Mouse (Mus musculus): ENCODE measurements around the gene Ccdc9.
"Not testable (repeated sequence)": the region's sequence is repeated elsewhere in the genome, so short reads cannot be mapped to it uniquely, and the experiment has no call there.

The Ccdc9 gene

DNA sequence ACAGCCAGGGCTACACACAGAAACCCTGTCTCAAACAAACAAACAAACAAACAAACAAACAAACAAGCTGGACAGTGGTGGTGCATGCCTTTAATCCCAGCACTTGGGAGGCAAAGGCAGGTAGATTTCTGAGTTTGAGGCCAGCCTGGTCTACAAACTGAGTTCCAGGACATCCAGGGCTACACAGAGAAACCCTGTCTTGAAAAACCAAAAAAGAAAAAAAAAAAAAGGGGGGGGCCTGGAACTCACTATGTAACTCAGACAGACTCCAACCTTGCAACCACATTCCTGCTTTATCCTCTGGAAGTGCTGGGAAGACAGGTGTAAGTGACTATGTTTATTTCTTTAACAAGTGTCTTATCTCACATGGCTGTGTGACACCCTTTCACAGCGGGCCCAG, 21.5 kb upstream of the Ccdc9 start, which contains the start of gene Bbc3:
Bbc3 (plus strand) TSS at position 301 of the 400 bp plus-strand sequence.
- not testable (repeated sequence) for DNase-seq (ENCODE audit: low read depth)

DNA sequence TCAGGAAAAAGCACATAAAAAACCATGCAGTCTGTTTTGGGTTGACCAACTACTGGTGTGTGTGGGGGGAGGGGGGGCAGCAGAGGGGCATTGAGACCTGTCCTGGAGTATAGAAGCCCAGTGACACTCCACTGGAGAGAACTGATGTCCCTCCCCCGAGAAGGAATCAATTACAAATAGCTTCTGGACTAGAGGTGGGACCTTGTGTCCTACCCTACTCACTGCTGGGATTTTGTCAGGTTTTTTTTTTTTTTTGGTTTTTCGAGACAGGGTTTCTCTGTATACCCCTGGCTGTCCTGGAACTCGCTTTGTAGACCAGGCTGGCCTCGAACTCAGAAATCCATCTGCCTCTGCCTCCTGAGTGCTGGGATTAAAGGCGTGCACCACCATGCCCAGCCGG, 20.5 kb upstream of the Ccdc9 start:
- not testable (repeated sequence) for DNase-seq (ENCODE audit: low read depth)

DNA sequence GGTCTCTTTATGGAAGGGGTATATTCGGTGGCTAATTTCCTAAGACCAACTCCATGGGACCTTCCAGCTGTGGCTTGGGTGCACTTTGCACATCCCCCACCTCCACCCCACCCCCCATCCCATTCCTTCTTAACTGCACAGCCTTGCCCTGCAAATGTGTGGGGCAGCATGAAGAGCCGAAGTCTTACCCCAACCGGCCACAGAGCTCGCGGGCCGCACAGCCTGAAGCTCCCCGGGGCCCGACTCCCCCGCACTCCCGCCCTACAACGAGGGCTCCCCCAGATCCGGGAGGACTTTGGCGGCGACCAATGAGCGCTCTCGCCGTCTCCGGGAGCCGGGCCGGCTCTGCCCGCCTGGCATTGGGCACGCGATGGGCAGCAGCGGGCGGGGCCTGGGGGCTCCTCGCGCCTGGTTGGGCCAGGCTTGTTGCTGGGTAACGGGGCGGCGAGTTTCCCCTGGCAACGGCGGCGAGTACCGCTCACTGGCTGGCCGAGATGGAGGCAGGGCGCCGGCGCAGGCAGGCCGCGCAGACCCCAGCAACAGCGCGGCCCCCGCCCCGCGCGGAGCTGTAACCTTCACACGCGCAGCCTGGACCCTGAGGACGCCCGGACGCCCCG, 12.9 kb upstream of the Ccdc9 start:
- peak; percentile 70 for DNase-seq (ENCODE audit: low read depth)

DNA sequence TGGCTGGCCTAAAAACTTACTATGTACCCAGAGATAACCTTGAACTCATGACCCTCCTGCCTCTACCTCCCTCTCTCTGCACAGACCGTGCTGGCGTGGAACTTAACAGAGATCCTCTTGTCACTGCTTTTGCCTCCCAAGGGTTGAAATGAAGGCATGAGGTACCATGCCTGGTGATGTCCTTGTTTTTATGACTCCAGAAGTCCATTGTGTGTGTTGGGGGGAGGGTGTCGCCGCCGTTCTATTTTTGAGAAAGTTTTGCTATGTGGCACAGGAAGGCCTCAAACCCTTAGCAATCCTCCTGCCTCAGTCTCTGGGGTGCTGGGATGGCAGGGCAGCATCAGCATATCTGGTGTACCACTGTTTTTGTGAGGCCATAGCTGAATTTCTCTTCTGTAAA, 12.3 kb upstream of the Ccdc9 start:
- no peak for DNase-seq (ENCODE audit: low read depth)

DNA sequence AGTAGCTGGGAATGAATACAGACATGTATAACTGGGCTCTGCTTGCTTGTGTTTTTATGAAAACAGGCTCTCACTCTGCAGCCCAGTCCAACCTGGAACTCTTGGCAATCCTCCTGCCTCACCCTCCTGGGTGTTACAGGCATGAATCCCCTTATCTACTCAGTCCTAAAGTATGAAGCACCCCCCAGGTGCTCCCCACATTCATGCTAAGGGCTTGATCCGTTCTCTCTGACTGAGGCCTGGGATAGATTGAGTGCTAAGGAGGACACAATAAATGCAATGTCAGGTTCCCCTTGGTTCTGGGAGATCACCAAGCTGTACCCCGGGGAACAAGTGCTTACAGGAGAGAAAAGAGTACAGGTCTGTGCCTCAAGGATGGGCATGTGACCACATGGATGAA, 11.0 kb upstream of the Ccdc9 start:
- DNase-seq (ENCODE audit: low read depth), result no peak

DNA sequence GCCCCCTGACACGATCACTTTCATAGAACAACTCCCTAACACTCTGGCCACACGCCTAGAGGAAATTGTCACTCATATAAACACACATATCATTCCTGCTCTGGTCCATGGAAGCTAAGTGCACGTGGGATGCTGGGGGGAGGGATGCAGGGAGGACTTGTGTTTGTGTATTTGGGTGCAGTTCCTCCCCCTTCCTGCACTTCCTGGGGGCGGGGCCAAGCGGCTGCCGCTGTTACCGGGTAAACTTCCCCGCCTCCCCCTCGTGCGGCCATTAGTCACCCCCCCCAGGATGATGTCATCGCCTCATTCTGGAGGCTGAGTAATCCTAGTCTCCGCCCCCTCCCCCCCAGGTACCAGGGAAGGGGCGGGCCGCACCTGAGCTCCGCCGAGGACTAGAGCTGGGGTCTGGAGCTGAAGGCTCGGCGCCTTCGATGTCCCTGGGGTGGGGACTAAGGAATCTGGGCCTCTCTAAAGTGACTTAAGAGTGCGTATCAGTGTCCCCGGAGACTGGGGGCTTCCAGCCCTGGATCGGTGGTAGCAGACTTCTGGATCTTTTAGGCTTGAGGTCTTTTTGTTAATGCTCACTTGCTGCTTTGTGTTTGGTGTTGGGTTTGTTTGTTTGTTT, 10.3 kb upstream of the Ccdc9 start:
- DNase-seq (ENCODE audit: low read depth), result peak; percentile 94

DNA sequence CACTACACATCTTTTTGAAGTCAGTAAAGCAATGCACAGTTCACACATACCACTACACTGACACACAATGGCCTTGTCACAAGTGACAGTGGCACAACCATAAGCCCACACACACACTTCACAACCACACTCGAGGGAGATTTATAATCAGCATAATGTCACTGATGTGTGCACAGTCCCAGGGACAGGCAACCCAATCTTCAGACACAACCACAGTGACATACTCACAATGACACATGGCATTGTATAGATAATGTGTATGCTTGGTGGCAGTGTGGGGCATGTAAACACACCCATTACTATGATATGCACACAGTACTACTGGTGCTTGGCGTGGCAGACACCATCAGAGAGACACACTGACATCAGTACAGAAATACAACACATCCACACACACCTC, 9.6 kb upstream of the Ccdc9 start:
- peak; percentile 59 for DNase-seq (ENCODE audit: low read depth)

DNA sequence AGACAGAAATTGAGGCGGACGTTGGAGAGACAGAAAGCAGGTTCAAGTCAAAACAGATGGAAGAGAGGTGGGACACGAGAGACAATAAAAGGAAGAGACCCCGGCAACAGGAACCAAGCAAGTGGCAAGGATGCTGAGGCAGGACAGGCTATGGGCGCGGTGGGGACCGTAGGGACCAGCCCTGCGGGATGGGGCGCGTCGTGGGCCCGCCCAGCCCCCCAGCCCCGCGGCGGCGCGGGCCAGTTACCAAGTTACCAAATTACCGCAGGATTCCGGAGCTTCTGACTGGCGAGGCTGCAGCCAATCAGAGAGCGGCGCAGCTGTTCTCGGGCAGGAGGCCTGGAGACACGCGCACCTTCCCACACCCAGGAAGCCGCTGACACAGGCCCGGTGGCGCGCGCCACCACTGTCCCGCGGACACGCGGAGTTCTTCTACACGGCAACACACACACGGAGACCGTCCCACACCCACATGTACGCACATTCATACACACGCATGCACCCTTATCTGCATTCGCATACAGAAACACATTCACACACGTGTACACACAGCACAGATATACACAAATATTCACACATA, 8.8 kb upstream of the Ccdc9 start:
- DNase-seq (ENCODE audit: low read depth), result peak; percentile 90

DNA sequence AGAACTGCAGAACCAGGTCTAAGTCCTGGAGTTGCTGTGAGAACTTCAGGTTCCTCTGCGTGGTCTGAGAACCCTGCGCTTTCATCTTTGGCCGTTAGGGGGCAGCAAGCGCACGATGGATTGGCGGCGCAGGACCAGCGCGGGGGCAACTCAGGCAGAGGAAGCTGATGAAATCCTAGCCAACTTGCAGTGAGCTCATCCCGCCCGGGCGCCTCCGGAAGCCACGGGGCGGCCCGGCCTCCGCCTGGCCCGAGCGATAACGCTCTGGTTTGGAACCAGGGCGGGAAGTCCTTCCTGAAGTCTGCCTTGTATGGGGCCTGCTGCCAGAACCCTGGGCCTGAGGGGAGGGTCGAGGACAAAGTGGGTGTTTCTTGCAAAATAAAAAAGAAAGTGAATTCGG, 8.2 kb upstream of the Ccdc9 start:
- DNase-seq (ENCODE audit: low read depth), result peak; percentile 99

DNA sequence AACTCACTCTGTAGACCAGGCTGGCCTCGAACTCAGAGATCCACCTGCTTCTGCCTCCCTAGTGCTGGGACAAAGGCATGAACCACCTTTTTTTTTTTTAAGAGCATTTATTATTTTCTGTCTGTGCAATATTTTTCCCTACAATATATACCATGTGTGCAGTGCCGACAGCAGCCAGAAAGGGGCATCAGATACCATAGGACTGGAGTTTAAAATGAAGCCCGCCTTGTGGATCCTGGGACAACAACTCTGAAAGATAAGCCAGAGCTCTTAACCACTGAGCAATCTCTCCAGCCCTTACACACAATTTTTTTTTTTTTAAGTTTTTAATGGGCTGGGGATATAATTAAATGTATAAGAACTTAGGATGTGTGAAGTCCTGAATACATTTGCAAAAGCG, 7.8 kb upstream of the Ccdc9 start:
- peak; percentile 93 for DNase-seq (ENCODE audit: low read depth)

DNA sequence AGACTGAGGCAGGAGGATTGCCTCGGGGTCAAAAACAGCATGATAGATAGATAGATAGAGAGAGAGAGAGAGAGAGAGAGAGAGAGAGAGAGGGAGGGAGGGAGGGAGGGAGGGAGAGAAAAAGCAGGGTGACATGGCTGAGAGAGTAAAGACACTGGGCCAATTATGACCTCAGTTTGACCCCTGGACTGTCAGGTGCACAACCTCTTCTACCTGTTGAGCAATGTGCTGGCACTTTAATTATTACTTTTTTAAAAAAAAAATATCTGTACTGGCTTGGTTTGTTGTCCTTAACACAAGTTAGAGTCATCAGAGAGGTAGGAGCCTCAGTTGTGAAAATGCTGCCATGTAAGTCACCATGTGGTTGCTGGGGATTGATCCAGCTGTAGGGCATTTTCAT, 1.2 kb upstream of the Ccdc9 start:
- no peak for DNase-seq (ENCODE audit: low read depth)

DNA sequence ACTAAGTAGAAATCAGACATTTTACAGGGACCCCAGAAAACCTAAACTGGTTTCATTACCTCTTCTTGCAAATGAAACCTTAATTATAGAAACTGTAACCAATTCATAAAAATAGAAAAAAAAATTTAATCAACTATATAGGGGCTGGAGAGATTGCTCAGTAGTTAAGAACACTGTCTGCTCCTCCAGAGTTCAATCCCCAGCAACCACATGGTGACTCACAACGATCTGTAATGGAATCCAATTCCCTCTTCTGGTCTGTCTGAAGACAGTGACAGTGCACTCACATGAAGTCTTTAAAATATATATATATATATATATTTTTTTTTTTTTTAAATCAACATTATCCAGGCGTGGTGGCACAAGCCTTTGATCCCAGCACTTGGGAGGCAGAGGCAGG, 421 bp upstream of the Ccdc9 start:
- DNase-seq (ENCODE audit: low read depth), result peak; percentile 79

DNA sequence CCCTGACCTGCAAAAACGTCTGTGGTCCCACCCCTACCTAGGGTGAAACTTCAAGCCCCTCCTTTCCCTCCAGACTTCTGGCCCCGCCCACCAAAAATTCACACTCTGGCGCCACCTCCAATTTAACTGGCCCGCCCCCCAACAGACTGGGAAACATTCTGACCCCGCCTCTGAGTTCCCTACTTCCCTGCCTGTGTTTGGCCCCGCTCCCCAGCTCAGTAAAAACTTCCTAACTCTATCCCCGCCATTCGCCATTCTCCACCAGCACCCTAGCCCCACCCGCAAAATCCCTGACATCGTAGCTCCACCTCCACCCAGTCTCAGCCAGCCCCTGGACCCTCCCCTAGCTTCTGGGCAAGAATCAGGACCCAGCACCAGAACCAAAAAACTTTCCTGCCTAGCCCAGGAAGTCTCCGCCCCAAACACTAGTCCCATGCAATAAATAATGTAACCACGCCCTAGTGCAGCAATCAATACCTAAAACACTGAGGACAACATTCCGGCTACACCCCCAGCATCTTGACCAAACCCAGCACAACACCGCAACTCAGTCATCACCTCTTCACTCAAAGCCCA, 1.1 kb downstream of the Ccdc9 start:
- DNase-seq (ENCODE audit: low read depth), result peak; percentile 85

DNA sequence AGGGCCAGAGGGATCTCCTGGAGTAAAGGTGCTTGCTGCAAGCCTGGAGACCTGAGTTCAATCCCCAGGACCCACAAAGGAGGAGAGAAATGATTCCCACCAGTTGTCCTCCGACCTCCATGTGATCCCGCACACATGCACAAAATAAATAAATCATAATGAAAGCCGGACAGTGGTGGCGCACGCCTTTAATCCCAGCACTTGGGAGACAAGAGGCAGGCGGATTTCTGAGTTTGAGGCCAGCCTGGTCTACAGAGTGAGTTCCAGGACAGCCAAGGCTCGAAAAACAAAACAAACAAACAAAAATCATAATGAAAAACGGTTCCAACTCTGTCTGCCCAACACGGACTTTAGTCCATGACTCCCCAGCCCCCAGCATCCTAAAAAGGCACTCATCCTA, 1.7 kb downstream of the Ccdc9 start:
- DNase-seq (ENCODE audit: low read depth), result no peak

DNA sequence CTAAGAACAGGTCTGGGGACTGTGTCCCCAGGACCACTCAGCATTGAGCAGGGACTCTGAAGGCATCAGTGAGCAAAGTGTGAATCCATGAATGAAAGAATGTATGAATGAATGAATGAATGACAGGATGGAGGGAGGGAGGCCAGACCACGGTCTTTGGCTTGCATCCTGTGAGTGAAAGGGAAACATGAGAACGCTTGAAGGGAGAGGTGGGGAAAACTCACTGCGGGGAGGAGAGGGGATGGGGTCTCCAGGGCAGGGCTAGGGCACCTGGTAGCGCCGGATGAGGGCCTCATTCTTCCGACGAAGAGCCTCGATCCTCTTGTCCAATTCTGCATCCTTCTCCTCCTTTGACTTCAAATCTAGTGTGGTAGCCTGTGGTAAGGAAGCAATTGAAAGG, 2.6 kb downstream of the Ccdc9 start:
- no peak for DNase-seq (ENCODE audit: low read depth)

DNA sequence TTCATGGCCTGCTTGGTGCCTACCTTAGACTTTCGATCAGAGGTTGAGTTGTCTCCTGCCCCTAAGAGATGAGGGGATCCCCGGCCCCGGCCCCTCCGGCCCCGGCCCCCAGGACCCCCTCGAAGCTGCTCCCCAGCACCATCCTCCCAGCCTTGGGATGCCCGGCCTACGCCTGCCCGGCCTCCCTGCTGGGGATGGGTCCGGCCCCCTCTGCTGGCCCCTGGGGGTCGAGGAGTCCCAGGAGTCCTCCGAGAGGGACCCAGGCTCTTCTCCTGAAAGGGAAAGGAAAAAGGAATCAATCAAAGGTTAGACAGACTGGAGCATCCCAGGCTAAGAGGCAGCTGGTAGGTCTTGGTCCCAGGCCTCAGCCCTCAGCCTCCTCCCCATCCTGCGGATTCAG, 4.3 kb downstream of the Ccdc9 start:
- no peak for DNase-seq (ENCODE audit: low read depth)

DNA sequence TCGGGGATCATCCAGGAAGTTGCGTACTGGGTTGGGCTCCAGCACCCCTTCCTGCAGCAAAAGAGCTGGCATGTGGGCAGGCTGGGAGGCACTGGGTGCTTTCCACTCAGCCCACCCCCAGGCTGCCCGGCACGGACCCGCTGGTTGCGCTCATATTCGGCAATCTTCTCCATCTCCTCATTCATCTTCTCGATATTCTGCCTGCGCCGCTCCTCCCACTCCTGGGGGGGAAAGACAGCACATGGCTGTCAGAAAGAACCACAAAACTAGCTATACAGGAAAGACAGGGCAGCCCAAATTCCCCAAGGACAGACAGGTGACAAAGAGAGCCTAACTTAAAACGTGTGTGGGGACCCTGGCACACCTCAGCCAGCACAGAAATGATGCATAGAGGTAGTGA, 5.9 kb downstream of the Ccdc9 start:
- DNase-seq (ENCODE audit: low read depth), result no peak

DNA sequence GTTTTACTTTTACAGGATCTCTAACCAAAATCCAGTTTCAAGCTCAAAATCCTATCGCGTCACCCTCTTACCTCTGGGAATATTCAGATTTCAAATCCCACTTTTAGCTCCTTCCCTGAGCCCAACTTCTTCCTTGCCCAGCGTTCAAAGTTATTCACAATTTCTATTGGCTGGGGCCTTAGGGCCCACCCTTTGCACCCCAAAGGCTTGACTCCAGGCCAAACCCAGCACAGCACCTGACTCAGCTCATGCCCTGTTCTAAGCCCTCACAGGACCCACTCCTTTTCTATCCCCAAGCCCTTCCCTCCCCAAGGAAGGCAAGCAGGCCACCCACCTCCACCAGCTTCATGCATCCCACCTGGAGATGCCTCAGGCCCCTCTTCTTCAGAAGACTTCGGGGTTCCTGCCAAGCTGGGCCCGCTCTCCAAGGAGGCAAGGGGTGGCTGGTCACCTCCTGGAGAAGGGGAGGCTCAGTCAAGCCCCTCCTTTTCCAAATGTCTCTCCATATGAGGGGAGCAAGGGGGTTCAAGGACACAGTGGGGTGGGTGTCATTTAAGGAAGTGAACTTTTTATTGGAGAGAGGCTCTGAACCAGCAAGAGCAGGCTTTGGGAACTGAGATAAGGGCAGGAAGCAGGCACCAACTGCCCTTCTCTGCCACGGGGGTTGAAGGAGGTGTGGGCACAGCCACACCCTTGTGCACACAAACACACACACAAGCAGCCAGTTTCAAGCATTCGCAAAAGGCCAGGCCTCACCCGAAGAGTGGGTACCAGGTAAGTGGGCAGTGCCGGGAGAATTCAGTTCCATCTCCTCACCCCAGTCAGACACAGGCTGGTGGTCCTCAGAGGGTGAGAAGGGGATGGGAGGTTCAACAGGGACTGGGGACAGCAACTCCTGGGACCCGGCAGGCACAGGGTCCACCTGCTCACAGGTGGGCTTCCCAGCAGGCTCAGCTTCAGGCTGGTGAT, 11.4 kb downstream of the Ccdc9 start:
- peak; percentile 92 for DNase-seq (ENCODE audit: low read depth)

DNA sequence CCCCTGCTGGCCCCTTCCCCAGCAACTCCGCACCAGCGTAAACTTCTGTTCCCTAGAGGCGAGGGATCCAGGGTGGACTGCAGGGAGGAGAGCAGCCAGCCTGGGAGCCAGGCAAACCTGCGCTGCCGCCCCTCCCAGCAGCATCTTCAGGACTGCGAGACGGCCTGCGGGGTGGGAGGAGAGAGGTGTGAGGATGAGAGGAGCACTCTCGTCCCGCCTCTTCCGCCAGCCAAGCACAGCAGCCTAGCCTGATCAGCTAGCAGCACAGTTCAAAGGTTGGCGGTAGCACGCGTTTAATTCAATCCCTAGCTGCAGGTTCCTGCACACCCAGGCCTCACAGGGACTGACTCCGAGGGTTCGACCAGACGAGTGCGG, 12.8 kb downstream of the Ccdc9 start:
- DNase-seq (ENCODE audit: low read depth), result peak; percentile 93

DNA sequence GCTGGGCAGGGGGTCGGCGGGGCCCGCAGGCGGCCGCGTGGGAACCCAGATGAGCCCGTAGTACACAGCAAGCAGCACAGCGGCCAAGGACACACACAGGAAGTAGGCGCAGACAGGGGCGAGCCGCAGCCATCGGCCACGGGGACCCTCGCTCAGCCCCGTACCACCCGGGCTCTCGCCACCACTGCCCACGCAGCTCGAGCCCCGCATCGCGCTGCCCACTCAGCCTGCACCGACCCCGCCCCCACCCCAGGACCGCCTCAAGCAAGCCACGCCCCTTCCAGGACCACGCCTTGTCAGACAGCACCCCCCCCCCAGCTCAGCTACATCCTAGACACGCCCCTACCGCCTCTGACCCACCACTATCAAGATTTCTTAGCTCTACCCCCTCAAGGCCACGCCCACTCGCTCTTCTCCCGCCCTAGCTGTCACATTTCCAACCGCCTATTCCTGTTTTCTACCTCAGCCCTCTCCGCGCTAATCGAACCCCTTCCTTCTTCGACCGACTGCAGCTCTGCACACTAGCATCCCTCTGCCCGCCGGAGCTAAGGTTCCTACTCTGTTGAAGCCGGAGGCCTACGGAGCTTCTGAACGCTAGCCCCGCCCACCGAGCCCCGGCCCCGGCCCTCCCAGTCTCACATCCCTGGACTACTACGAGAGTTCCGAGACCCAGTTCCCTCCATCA, 13.4 kb downstream of the Ccdc9 start, which contains the start of gene Inafm1:
Inafm1 (minus strand) TSS at position 537 of the 685 bp plus-strand sequence.
- peak; percentile 99 for DNase-seq (ENCODE audit: low read depth)

DNA sequence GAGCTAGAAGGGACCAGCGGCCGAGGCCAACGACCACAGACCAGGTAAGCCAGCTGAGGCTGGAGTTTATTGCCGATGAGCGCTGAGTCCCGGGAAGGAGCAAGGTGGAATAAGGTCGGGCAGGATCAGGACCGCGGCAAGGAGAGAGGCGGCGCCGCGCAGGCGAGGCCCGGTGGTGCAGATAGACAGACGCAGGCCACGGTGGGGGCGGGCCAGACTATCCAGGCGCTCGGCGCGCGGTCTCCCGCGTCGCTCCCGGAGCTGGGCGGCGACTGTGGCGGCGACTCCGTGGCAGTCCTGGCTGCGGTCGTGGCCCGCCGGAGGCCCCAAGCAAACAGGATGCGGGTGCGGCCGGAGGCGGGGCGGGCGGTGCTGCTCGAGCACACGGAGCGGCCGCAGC, 13.9 kb downstream of the Ccdc9 start:
- no peak for DNase-seq (ENCODE audit: low read depth)

DNA sequence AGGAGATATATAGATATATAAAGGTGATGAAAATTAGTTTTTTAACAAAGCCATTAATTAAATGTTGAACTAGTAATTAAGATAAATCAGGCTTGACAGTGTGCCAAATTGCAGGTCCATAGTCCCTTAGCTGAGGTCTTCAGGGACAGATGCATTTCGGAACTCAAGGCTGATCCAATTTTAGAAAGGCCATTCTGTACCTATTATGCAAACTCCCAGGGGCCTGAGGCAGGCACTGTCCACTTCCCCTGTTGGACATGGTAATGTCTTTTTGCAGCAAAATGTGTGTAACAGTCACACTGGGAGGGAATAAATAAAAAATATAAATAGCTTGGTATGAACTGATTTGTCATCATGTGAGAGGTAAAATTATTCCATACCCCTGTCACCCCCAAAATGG, 15.5 kb downstream of the Ccdc9 start:
- DNase-seq (ENCODE audit: low read depth), result no peak

All from 416B (cell line).